Mouse (Mus musculus): Measurements from ENCODE around the gene Morc3. TPM values are rescaled to one million over a fixed set of nuclear protein-coding genes. Genes with fewer than 3 reads are reported as not detected.

Gene Morc3
- polyA plus RNA-seq, 1 experiment from 2014 or later = 36.0 TPM

DNA sequence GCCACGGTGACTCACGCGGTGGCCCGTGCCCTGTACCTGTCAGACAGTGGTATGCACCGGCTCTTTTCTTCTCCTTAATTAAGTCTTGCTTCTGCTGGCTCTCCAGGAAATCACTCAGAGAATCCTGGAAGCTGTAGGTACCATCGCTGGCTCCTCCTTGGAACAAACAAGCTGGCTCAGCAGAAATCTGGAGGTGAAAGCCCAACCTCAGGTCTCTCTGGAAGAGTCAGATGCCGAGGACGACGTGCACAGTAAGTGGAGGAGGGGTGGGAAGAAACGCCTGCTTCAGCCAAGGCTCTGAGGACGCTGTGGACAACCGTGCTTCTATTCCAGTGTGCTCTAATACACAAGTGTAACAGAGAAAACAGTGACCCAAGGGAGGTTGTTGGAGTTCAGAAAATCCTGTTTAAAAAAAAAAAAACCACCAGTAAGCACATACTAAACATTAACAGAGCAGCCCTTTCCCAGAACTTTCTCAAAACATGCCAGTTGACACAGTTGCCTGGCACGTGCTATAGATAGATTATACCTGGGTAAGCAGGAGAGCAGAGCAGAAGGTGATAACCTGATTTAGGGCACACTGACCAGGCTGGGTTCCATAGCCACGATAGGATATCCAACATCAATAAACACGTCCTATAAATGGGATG is 38.8 kb upstream of the Morc3 start:
- Histone ChIP-seq H3K4me1 (ENCODE audit: insufficient read depth) (peaks cover 5% of the 10 kb centered on the region; the same call in 1 of the 2 replicates), H3K4me3 (ENCODE audit: low read depth, low read length) (no peak overlapping the region), H3K27me3 (ENCODE audit: insufficient read depth, low read length) (no peaks in the 10 kb centered on the region), H3K27ac (ENCODE audit: low read depth) (no peak overlapping the region), H3K4me2 (no peak overlapping the region), H3K9me3 (ENCODE audit: low read depth, low read length) (no peaks in the 10 kb centered on the region), H3K9ac (no peak overlapping the region), H3K36me3 (ENCODE audit: insufficient read depth) (no peaks in the 10 kb centered on the region)
- ATAC-seq (ENCODE audit: insufficient read depth) (no peak), DNase-seq (no peak)
- WGBS = 47% methylated on average over 15 of the region's 15 CpGs
- no peak for TF ChIP-seq CTCF (IDR thresholded peaks at IDR 0.05; ENCODE audit: low read depth)

DNA sequence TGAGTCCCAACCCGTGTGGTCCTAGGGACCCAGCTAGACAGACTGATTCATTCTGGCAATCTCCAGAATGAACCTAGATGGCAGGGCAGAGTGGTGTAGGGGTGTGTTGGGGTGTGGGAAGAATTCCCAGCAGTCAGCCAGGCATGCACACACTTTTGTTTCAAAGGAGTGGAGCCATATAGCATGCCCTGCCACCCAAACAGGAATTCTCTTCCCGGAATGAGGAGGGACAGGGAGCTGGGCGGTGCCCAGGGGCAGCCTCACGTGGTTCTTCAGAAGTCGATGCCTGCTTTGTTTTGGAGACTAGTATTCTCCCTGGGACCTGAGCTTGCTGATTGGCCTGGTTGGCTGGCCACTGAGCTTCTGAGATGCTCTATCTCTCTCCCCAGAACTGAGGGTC is 37.1 kb upstream of the Morc3 start:
- Histone ChIP-seq H3K4me2 (no peak overlapping the region), H3K9me3 (ENCODE audit: low read depth, low read length) (no peaks in the 10 kb centered on the region), H3K36me3 (ENCODE audit: insufficient read depth) (no peaks in the 10 kb centered on the region), H3K4me3 (ENCODE audit: low read depth, low read length) (no peak overlapping the region), H3K9ac (no peak overlapping the region), H3K27ac (ENCODE audit: low read depth) (no peak overlapping the region), H3K4me1 (ENCODE audit: insufficient read depth) (peaks cover 5% of the 10 kb centered on the region; the same call in 1 of the 2 replicates), H3K27me3 (ENCODE audit: insufficient read depth, low read length) (no peaks in the 10 kb centered on the region)
- no peak for DNase-seq
- TF ChIP-seq CTCF (IDR thresholded peaks at IDR 0.05; ENCODE audit: low read depth) = no peak
- 83% methylated on average over 5 of the region's 5 CpGs for WGBS
- no peak for ATAC-seq (ENCODE audit: insufficient read depth)

DNA sequence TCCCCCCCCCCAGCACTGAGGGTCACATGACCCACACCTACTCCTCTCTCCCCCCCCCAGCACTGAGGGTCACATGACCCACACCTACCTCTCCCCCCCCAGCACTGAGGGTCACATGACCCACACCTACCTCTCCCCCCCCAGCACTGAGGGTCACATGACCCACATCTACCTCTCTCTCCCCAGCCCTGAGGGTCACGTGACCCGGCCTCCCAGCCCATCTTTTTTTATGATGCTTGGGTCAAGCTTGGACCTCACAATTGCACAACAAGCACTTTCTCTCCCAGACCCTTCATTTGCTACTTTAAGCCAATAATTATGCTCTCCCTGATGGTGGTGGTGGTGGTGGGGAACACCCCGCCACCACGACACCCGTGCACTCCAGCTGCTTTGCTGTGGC is 36.5 kb upstream of the Morc3 start:
- no peak overlapping the region for H3K4me2 ChIP-seq
- no peak overlapping the region for H3K9ac ChIP-seq
- H3K4me1 ChIP-seq (ENCODE audit: insufficient read depth) = peaks cover 5% of the 10 kb centered on the region; the same call in 1 of the 2 replicates
- no peaks in the 10 kb centered on the region for H3K27me3 ChIP-seq (ENCODE audit: insufficient read depth, low read length)
- H3K9me3 ChIP-seq (ENCODE audit: low read depth, low read length) = no peaks in the 10 kb centered on the region
- no peak overlapping the region for H3K27ac ChIP-seq (ENCODE audit: low read depth)
- ATAC-seq (ENCODE audit: insufficient read depth) = no peak
- no peak for DNase-seq
- no peaks in the 10 kb centered on the region for H3K36me3 ChIP-seq (ENCODE audit: insufficient read depth)
- TF ChIP-seq CTCF (IDR thresholded peaks at IDR 0.05; ENCODE audit: low read depth) = no peak
- H3K4me3 ChIP-seq (ENCODE audit: low read depth, low read length) = no peak overlapping the region
- 98% methylated on average over 5 of the region's 5 CpGs for WGBS

DNA sequence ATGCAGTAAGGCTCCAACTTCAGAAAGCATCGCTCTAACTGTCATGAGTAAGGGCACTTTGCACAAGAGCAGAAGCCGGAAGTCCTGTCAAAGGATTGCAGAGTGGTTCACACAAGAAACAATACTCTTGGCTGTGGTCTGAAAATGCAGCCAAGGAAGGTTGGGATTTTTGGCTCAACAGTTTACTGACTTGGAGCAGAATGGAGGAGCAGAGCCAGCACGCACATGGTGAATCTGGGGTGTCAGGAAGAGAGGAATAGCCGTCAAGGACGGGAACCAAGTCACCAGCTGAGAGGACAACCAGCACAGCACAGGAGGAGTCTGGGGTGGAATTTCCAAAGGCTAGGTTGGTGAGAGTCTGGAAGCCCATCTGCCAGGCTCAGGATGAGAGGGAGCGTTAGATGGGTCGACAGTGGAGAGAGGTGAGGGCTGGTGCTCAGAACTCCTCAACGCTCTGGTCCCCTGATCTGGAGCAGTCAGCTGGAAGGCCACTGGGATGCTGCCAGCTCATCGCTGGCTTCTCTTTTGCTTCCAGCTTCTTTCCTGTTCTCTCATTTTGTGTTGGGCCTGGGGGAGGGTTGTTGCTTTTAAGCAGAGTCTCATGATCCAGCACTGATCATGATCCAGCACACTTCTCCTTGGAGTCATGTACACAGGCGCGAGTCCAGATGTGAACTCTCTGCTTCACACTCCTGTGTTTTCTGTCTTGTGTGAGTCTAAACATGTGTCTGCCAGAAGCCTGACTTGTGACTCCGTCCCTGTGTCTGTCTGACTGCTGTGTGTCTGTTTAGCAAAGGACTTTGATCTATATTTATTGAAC is 34.7 kb upstream of the Morc3 start:
- Histone ChIP-seq H3K27me3 (ENCODE audit: insufficient read depth, low read length) (no peaks in the 10 kb centered on the region), H3K9ac (no peak overlapping the region), H3K4me3 (ENCODE audit: low read depth, low read length) (no peak overlapping the region), H3K27ac (ENCODE audit: low read depth) (peak overlapping the region; percentile 47; the same call in 1 of the 2 replicates), H3K9me3 (ENCODE audit: low read depth, low read length) (no peaks in the 10 kb centered on the region), H3K4me1 (ENCODE audit: insufficient read depth) (peaks cover 5% of the 10 kb centered on the region; the same call in 1 of the 2 replicates), H3K4me2 (no peak overlapping the region), H3K36me3 (ENCODE audit: insufficient read depth) (0 out of 2 replicates have a peak, but pooled peaks cover 3% of the 10 kb centered on the region)
- peak; percentile 85 for ATAC-seq (ENCODE audit: insufficient read depth)
- TF ChIP-seq CTCF (IDR thresholded peaks at IDR 0.05; ENCODE audit: low read depth) = no peak
- DNase-seq = peak; percentile 81
- WGBS = 55% methylated on average over 12 of the region's 12 CpGs

DNA sequence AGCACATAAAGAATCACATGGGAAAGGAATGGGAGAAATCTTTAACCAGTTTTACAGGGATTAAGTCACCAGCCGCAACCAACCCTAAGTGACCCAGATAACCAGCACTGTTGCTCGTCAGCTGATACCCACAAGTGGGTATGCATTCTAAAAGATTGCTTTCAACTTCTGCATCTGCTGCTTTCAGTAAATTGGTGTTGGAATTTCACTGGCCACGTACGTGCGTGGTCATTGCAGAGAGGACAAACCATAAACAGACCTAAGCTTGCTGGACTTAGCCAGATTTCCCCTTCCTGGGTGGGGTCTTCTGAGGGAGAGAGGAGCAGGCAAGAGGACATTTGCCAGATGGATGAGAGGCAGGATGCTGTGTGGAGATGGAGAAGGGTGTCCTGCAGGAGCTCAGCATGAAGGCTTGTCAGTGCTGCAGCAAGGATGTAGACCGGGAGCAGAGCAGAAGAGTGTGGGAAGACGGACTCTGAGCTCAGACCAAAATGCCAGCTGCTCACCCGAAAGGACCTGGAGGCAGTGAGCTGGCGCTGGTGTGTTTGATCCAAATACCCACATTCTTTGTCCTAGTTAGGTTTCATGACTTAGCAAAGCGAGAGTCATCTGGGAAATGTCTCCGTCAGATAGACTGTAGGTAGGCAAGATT is 34.0 kb upstream of the Morc3 start:
- Histone ChIP-seq H3K4me3 (ENCODE audit: low read depth, low read length) (no peak overlapping the region), H3K4me2 (no peak overlapping the region), H3K4me1 (ENCODE audit: insufficient read depth) (peaks cover 5% of the 10 kb centered on the region; the same call in 1 of the 2 replicates), H3K27me3 (ENCODE audit: insufficient read depth, low read length) (no peaks in the 10 kb centered on the region), H3K27ac (ENCODE audit: low read depth) (peak overlapping the region; percentile 31; the same call in 1 of the 2 replicates), H3K9me3 (ENCODE audit: low read depth, low read length) (no peaks in the 10 kb centered on the region), H3K9ac (no peak overlapping the region), H3K36me3 (ENCODE audit: insufficient read depth) (0 out of 2 replicates have a peak, but pooled peaks cover 3% of the 10 kb centered on the region)
- DNase-seq = peak; percentile 32
- WGBS = 57% methylated on average over 11 of the region's 11 CpGs
- ATAC-seq (ENCODE audit: insufficient read depth) = peak; percentile 33; the same call in 1 of the 2 replicates
- TF ChIP-seq CTCF (IDR thresholded peaks at IDR 0.05; ENCODE audit: low read depth) = no peak

DNA sequence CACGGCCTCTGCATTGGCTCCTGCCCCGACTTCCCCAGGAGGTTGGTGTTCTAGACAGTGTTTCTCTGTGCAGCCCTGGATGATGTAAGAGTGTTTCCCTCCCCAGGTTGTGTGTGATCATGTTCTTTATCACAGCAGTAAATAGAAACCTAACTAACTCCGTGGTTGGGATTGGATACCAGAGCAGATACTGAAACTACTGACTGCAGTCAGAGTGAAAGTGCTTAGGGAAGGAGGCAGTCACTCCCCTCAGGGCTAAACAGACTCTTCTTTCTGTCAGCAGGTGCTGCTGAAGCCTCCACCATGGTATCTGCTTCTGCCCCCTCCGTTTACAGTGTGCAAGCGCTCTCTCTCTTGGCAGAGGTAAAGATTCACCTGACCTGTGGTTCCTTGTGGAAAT is 33.3 kb upstream of the Morc3 start:
- DNase-seq (no peak), ATAC-seq (ENCODE audit: insufficient read depth) (no peak)
- TF ChIP-seq CTCF (IDR thresholded peaks at IDR 0.05; ENCODE audit: low read depth) = no peak
- Histone ChIP-seq H3K4me3 (ENCODE audit: low read depth, low read length) (no peak overlapping the region), H3K9me3 (ENCODE audit: low read depth, low read length) (no peaks in the 10 kb centered on the region), H3K4me1 (ENCODE audit: insufficient read depth) (peaks cover 5% of the 10 kb centered on the region; the same call in 1 of the 2 replicates), H3K27ac (ENCODE audit: low read depth) (no peak overlapping the region), H3K27me3 (ENCODE audit: insufficient read depth, low read length) (no peaks in the 10 kb centered on the region), H3K36me3 (ENCODE audit: insufficient read depth) (0 out of 2 replicates have a peak, but pooled peaks cover 3% of the 10 kb centered on the region), H3K9ac (no peak overlapping the region), H3K4me2 (no peak overlapping the region)
- 66% methylated on average over 5 of the region's 5 CpGs for WGBS

Measured in lung, embryonic 14.5 days (tissue).